Mouse (Mus musculus): ENCODE results near the gene Ccr1. TPM values are rescaled to one million over a fixed set of nuclear protein-coding genes. Genes with fewer than 3 reads are reported as not detected.

Gene Ccr1
- polyA plus RNA-seq (2014; fragmentation: Nextera tagmentation; extraction: Ambion mirVana): 0.51 and 0.96 TPM in 2 replicates

DNA sequence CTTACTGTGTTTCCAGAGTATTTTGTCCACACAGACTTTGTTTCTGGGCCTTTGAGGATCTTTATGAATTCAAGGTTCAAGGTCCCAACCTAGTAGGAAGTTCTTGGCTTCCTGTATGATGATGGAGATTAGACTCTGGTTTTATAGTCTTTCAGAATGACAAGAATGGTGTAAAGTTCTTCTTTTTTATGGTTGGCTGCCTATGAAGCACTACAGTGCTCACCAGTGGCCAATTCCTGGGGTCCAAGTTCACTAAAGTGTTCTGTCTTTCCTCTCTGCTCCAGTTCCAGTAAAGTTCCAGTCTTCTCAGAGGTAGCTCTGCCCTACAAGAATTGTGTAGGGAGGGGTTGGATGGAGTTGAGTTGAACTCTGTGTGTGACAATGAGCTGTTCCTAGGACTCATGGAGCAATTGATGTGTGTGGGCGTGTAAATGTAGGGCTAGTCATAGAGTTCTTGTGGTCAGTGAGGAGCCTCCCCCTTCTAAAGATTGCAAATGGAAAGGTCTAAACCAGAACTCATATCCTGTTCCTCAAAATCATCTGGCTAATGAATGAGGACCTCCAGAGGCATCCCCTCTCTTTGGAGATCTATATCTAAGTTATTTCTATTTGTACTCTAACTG lies at the start of gene Ccr1:
Gene Ccr1 (minus strand): TSS at position 403 of the 623 bp plus-strand sequence.
- Histone ChIP-seq H3K4me3 (ENCODE audit: low read depth, low read length) (no peak within 1 kb of the TSS), H3K4me1 (ENCODE audit: control insufficient read depth, insufficient read depth, low read length) (no peaks in the 10 kb centered on the region), H3K36me3 (ENCODE audit: control insufficient read depth, insufficient read depth, low read length) (no peaks in the 10 kb centered on the region), H3K4me2 (ENCODE audit: low read depth, severe bottlenecking) (no peak within 1 kb of the TSS), H3K27ac (replicated peaks; ENCODE audit: low read depth, low read length) (no peak within 1 kb of the TSS), H3K9me3 (ENCODE audit: control insufficient read depth, low read length) (no peaks in the 10 kb centered on the region), H3K9ac (ENCODE audit: low read length) (no peak within 1 kb of the TSS), H3K27me3 (ENCODE audit: control insufficient read depth, insufficient read depth, low read length) (no peaks in the 10 kb centered on the region)
- 75% methylated on average over 1 of the region's 1 CpGs for WGBS
- ATAC-seq (ENCODE audit: insufficient number of reproducible peaks, low FRiP score, low TSS enrichment, low read depth): no peak
- DNase-seq (ENCODE audit: low spot score): no peak

DNA sequence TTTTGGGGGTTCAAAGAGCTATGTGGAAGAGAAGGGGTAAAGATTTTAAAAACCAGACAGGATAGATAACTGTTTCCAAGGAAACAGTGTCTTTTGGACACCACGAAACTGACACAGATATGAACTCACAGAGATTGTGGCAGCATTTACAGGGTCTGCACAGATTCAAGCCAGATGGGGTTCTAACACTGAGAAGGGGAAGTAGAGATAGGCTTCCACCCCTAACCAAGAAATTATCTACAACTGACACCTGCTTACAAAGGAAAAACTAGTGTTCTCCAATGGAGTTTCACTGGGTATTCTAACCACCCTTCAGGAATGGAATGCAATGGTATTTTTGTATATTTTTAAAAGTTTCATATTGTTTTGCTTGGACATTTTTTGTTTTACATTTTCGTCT lies 47.6 kb upstream of the Ccr1 start:
- ATAC-seq (ENCODE audit: insufficient number of reproducible peaks, low FRiP score, low TSS enrichment, low read depth): no peak
- H3K27me3 ChIP-seq (ENCODE audit: control insufficient read depth, insufficient read depth, low read length): no peaks in the 10 kb centered on the region

DNA sequence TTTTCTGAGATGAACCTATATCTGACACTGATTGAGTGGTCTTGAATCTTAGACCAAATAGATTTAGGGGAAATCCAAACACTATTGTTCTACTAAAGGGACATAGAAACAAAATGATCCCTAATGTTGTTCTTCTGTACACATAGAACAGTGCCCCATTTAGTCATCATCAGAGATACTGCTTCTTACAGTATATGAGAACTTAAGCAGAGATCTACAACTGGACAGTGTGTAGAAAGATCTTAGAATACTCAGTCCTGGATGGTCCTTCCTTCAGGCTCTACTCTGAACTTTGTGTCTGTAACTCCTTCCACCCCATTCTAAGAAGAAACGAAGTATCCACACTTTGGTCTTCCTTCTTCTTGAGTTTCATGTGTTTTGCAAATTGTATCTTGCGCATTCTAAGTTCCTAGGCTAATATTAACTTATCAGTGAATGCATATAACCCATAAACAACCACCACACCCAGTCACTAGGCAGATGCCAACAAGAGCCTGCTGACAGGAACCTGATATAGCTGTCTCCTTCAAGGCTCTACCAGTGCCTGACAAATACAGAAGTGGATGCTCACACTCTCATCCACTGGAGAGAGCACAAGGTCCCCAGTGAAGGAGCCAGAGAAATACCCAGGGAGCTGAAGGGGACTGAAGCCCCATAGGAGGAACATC lies 46.6 kb upstream of the Ccr1 start:
- Histone ChIP-seq H3K9ac (ENCODE audit: low read length) (no peak overlapping the region), H3K36me3 (ENCODE audit: control insufficient read depth, insufficient read depth, low read length) (no peaks in the 10 kb centered on the region), H3K9me3 (ENCODE audit: control insufficient read depth, low read length) (no peaks in the 10 kb centered on the region), H3K4me3 (ENCODE audit: low read depth, low read length) (no peak overlapping the region), H3K4me2 (ENCODE audit: low read depth, severe bottlenecking) (no peak overlapping the region), H3K4me1 (ENCODE audit: control insufficient read depth, insufficient read depth, low read length) (no peaks in the 10 kb centered on the region), H3K27me3 (ENCODE audit: control insufficient read depth, insufficient read depth, low read length) (no peaks in the 10 kb centered on the region), H3K27ac (replicated peaks; ENCODE audit: low read depth, low read length) (no peak overlapping the region)
- WGBS: 84% methylated on average over 2 of the region's 2 CpGs
- ATAC-seq (ENCODE audit: insufficient number of reproducible peaks, low FRiP score, low TSS enrichment, low read depth) (no peak), DNase-seq (ENCODE audit: low spot score) (no peak)

More for the DNA sequence above, 47.6 kb upstream of the Ccr1 start:
- no peak for DNase-seq (ENCODE audit: low spot score)
- H3K36me3 ChIP-seq (ENCODE audit: control insufficient read depth, insufficient read depth, low read length): no peaks in the 10 kb centered on the region
- H3K4me2 ChIP-seq (ENCODE audit: low read depth, severe bottlenecking): no peak overlapping the region
- no peaks in the 10 kb centered on the region for H3K9me3 ChIP-seq (ENCODE audit: control insufficient read depth, low read length)
- no peak overlapping the region for H3K27ac ChIP-seq (replicated peaks; ENCODE audit: low read depth, low read length)
- H3K4me3 ChIP-seq (ENCODE audit: low read depth, low read length): no peak overlapping the region
- H3K4me1 ChIP-seq (ENCODE audit: control insufficient read depth, insufficient read depth, low read length): no peaks in the 10 kb centered on the region
- H3K9ac ChIP-seq (ENCODE audit: low read length): no peak overlapping the region
- WGBS: 65% methylated on average over 2 of the region's 2 CpGs

DNA sequence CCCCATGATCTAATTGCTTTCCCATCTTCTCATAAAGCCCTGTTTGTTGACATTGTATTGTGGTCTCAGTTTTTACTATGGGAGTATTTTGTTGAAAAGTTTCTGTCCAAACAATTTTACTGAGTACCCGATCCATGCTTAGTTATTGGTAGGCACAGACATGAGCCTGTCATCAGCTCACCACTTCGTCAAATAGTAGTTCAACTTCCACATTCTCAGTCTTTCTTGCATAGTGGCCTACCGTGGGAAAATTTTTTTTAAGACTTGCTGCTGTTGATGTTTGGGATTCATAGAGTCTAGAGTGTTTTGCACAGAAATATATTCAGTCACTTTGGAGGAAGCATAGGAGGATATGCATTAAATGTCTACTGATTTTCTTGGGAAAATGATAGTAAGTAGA lies 44.8 kb upstream of the Ccr1 start:
- no peak for DNase-seq (ENCODE audit: low spot score)
- no peaks in the 10 kb centered on the region for H3K36me3 ChIP-seq (ENCODE audit: control insufficient read depth, insufficient read depth, low read length)
- ATAC-seq (ENCODE audit: insufficient number of reproducible peaks, low FRiP score, low TSS enrichment, low read depth): no peak
- H3K9me3 ChIP-seq (ENCODE audit: control insufficient read depth, low read length): no peaks in the 10 kb centered on the region
- no peak overlapping the region for H3K9ac ChIP-seq (ENCODE audit: low read length)
- no peak overlapping the region for H3K4me2 ChIP-seq (ENCODE audit: low read depth, severe bottlenecking)
- no peak overlapping the region for H3K27ac ChIP-seq (replicated peaks; ENCODE audit: low read depth, low read length)
- H3K4me1 ChIP-seq (ENCODE audit: control insufficient read depth, insufficient read depth, low read length): no peaks in the 10 kb centered on the region
- H3K27me3 ChIP-seq (ENCODE audit: control insufficient read depth, insufficient read depth, low read length): no peaks in the 10 kb centered on the region
- 86% methylated on average over 3 of the region's 3 CpGs for WGBS
- H3K4me3 ChIP-seq (ENCODE audit: low read depth, low read length): no peak overlapping the region

DNA sequence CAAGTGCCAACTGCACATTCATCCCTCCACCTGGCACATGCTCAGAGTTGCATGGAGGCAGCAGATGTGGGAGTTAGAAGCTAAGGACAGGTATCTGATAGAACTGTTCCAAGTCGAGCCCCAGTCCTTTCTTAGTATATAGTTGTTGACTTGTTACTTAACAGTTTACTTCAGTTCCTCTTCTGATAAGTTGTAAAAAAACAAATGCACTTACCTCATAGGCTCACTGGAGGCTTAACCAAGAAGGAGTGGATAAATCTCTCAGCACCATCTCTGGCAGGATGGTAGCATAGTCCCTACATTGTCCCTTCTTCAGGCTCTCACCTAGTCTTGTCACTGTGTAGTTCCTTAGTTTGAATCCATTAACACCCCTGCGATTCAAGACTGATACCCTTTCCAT lies 44.2 kb upstream of the Ccr1 start:
- no peak for ATAC-seq (ENCODE audit: insufficient number of reproducible peaks, low FRiP score, low TSS enrichment, low read depth)
- H3K36me3 ChIP-seq (ENCODE audit: control insufficient read depth, insufficient read depth, low read length): no peaks in the 10 kb centered on the region
- 69% methylated on average over 2 of the region's 2 CpGs for WGBS

DNA sequence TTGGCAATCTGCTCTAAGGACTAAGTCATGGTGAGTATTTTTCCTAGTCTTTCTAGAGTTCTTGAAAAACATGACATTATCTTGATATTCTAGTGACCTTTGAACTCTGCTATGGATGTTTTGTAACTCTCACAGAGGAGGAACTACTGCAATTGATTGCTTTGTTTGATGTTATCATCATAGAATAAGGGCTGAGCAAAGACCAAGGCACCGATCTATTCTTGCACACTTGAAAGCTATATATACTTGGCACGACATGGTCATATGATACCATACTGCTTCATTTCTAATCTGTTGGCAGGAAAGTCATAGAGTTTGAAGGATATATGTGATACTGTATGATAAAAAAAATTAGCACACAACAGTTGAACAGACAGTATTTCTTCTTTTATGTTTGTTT lies 31.3 kb upstream of the Ccr1 start:
- no peak overlapping the region for H3K4me3 ChIP-seq (ENCODE audit: low read depth, low read length)
- ATAC-seq (ENCODE audit: insufficient number of reproducible peaks, low FRiP score, low TSS enrichment, low read depth): no peak
- WGBS: 89% methylated on average over 2 of the region's 2 CpGs

More for the DNA sequence above, 44.2 kb upstream of the Ccr1 start:
- Histone ChIP-seq H3K4me2 (ENCODE audit: low read depth, severe bottlenecking) (no peak overlapping the region), H3K27ac (replicated peaks; ENCODE audit: low read depth, low read length) (no peak overlapping the region), H3K4me1 (ENCODE audit: control insufficient read depth, insufficient read depth, low read length) (no peaks in the 10 kb centered on the region), H3K9me3 (ENCODE audit: control insufficient read depth, low read length) (no peaks in the 10 kb centered on the region), H3K9ac (ENCODE audit: low read length) (no peak overlapping the region), H3K27me3 (ENCODE audit: control insufficient read depth, insufficient read depth, low read length) (no peaks in the 10 kb centered on the region), H3K4me3 (ENCODE audit: low read depth, low read length) (no peak overlapping the region)
- DNase-seq (ENCODE audit: low spot score): no peak

DNA sequence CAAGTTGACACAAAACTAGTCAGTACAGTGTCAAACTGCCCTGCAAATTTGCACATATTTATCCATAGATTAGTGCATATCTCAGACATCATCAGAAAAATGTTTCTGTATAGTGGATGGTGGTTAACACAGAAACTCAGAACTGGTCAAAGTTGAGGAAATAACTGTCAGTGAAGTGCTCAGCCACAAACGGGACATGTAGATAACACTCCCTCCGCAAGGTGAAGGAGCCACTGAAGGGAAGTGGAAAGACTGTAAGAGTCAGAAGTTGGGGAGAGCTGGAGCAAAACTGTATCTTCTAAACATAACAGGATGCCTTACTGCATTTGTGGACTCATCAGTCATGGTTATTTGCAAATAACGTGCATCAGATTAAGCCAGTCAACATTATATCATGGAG lies 29.2 kb upstream of the Ccr1 start:
- WGBS: 78% methylated on average over 3 of the region's 3 CpGs
- Histone ChIP-seq H3K9ac (ENCODE audit: low read length) (no peak overlapping the region), H3K27ac (replicated peaks; ENCODE audit: low read depth, low read length) (no peak overlapping the region), H3K36me3 (ENCODE audit: control insufficient read depth, insufficient read depth, low read length) (no peaks in the 10 kb centered on the region), H3K9me3 (ENCODE audit: control insufficient read depth, low read length) (no peaks in the 10 kb centered on the region), H3K4me2 (ENCODE audit: low read depth, severe bottlenecking) (no peak overlapping the region), H3K4me1 (ENCODE audit: control insufficient read depth, insufficient read depth, low read length) (no peaks in the 10 kb centered on the region), H3K27me3 (ENCODE audit: control insufficient read depth, insufficient read depth, low read length) (no peaks in the 10 kb centered on the region), H3K4me3 (ENCODE audit: low read depth, low read length) (no peak overlapping the region)
- ATAC-seq (ENCODE audit: insufficient number of reproducible peaks, low FRiP score, low TSS enrichment, low read depth) (no peak), DNase-seq (ENCODE audit: low spot score) (no peak)

More for the DNA sequence above, 31.3 kb upstream of the Ccr1 start:
- H3K27ac ChIP-seq (replicated peaks; ENCODE audit: low read depth, low read length): no peak overlapping the region
- H3K9ac ChIP-seq (ENCODE audit: low read length): no peak overlapping the region
- no peak overlapping the region for H3K4me2 ChIP-seq (ENCODE audit: low read depth, severe bottlenecking)
- H3K27me3 ChIP-seq (ENCODE audit: control insufficient read depth, insufficient read depth, low read length): no peaks in the 10 kb centered on the region
- H3K36me3 ChIP-seq (ENCODE audit: control insufficient read depth, insufficient read depth, low read length): no peaks in the 10 kb centered on the region
- DNase-seq (ENCODE audit: low spot score): no peak
- no peaks in the 10 kb centered on the region for H3K4me1 ChIP-seq (ENCODE audit: control insufficient read depth, insufficient read depth, low read length)
- H3K9me3 ChIP-seq (ENCODE audit: control insufficient read depth, low read length): no peaks in the 10 kb centered on the region

DNA sequence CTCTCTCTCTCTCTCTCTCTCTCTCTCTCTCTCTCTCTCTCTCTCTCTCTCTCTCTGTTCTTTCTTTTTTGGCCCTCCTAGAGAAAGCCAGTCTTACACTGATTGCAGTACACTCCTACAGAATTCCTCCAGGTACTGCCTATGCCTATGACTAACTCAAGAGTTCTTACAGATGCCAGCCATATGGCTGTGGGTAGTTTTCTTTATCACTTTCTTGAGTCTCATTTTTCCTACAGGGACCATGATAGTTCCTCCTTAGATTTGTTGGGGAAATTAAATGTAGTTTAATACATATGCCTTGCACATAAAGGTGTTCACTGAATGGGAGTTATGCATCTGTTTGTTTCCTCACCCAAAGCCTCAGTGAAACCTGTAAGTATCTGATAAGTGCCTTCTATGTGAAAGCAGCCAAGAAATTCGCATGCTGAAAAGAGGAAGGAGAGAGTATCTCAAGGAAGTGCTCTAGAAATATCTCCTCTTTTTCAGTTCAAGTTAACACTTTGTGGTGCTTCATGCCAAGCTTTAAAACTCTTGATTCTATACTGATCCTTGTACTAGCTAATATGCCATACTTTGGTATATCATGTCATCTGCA lies 22.9 kb upstream of the Ccr1 start:
- Histone ChIP-seq H3K4me1 (ENCODE audit: control insufficient read depth, insufficient read depth, low read length) (no peaks in the 10 kb centered on the region), H3K27ac (replicated peaks; ENCODE audit: low read depth, low read length) (no peak overlapping the region), H3K9me3 (ENCODE audit: control insufficient read depth, low read length) (no peaks in the 10 kb centered on the region), H3K9ac (ENCODE audit: low read length) (no peak overlapping the region), H3K36me3 (ENCODE audit: control insufficient read depth, insufficient read depth, low read length) (no peaks in the 10 kb centered on the region), H3K27me3 (ENCODE audit: control insufficient read depth, insufficient read depth, low read length) (no peaks in the 10 kb centered on the region), H3K4me2 (ENCODE audit: low read depth, severe bottlenecking) (no peak overlapping the region), H3K4me3 (ENCODE audit: low read depth, low read length) (no peak overlapping the region)
- 76% methylated on average over 1 of the region's 1 CpGs for WGBS
- DNase-seq (ENCODE audit: low spot score): no peak
- ATAC-seq (ENCODE audit: insufficient number of reproducible peaks, low FRiP score, low TSS enrichment, low read depth): no peak

Measured in limb, embryonic 11.5 days (tissue).